Mouse (Mus musculus) hindbrain, embryonic 16.5 days (tissue): ENCODE data around the gene Ncl. TPM values are rescaled to one million over a fixed set of nuclear protein-coding genes. Genes with fewer than 3 reads are reported as not detected.

Experiments used
- ATAC-seq: fragments of 200-750 bp; cut with Nextera tagmentation; 2 replicates; pipeline ENCODE4 v1.8.0; 2017; ENCODE audit warnings: moderate TSS enrichment, moderate library complexity
- H3K27ac ChIP-seq: fragments of 300-500 bp; sonication (generic); 2 replicates; pipeline ENCODE4 v1.5.1; 2014; ENCODE audit warnings: low read depth, mild to moderate bottlenecking, control low read depth, low read length, moderate library complexity
- H3K27me3 ChIP-seq: fragments of 300-500 bp; sonication (generic); replicated peaks from 2 replicates; pipeline ENCODE4 v1.6.1; 2014; ENCODE audit warnings: low read length; ENCODE audit not compliant: control insufficient read depth, insufficient read depth
- H3K36me3 ChIP-seq: fragments of 300-500 bp; sonication (generic); 2 replicates; pipeline ENCODE4 v1.6.1; 2014; ENCODE audit warnings: mild to moderate bottlenecking, low read length, moderate library complexity, mixed read lengths; ENCODE audit not compliant: control insufficient read depth, insufficient read depth
- H3K4me1 ChIP-seq: fragments of 300-500 bp; sonication (generic); 2 replicates; pipeline ENCODE4 v1.6.1; 2014; ENCODE audit warnings: low read depth, low read length; ENCODE audit not compliant: control insufficient read depth, insufficient read depth
- H3K4me2 ChIP-seq: fragments of 300-500 bp; sonication (generic); 2 replicates; pipeline ENCODE4 v1.6.1; 2014; ENCODE audit warnings: mild to moderate bottlenecking, low read length, control low read depth, moderate library complexity
- H3K4me3 ChIP-seq: fragments of 300-500 bp; sonication (generic); 2 replicates; pipeline ENCODE4 v1.5.1; 2014; ENCODE audit warnings: mild to moderate bottlenecking, low read length, control low read depth, moderate library complexity
- H3K9ac ChIP-seq: fragments of 300-500 bp; sonication (generic); 2 replicates; pipeline ENCODE4 v1.6.1; 2014; ENCODE audit warnings: low read depth, mild to moderate bottlenecking, control low read depth, low read length, moderate library complexity
- H3K9me3 ChIP-seq: fragments of 300-500 bp; sonication (generic); 2 replicates; pipeline ENCODE4 v1.6.1; 2014; ENCODE audit warnings: mild to moderate bottlenecking, low read length, moderate library complexity; ENCODE audit not compliant: control insufficient read depth
- WGBS: fragments of 180-500 bp; shearing (Covaris S2); extraction: QIAGEN DNeasy Blood & Tissue Kit; methylation state at CpG from one replicate; pipeline ENCODE4 v1.1.7; 2014; 5-methylcytosine and 5-hydroxymethylcytosine counted together
- polyA plus RNA-seq: library from polyadenylated mRNA; unstranded; fragments of >200 nt; fragmentation: Nextera tagmentation; extraction: Ambion mirVana; gene quantifications from 2 replicates; pipeline ENCODE4 v1.2.1, GENCODE M21; 2015

Ncl gene
- polyA plus RNA-seq, 1 experiment from 2014 or later, result 205 TPM

- no peaks in the 10 kb centered on the region for H3K27me3 ChIP-seq
- 87% methylated on average over 3 of the region's 3 CpGs for WGBS
- no peak for ATAC-seq
- H3K36me3 ChIP-seq, result peaks cover 43% of the 10 kb centered on the region
- no peak overlapping the region for H3K4me3 ChIP-seq
- no peaks in the 10 kb centered on the region for H3K4me1 ChIP-seq
- H3K27ac ChIP-seq, result no peak overlapping the region
- H3K9me3 ChIP-seq, result no peaks in the 10 kb centered on the region
- H3K4me2 ChIP-seq, result no peak overlapping the region
- no peak overlapping the region for H3K9ac ChIP-seq
These were observed 10.0 kb downstream of the Ncl start for GRCm38 (mm10) chr1:86349201-86349600.

- Histone ChIP-seq H3K36me3 (peaks cover 39% of the 10 kb centered on the region), H3K4me1 (no peaks in the 10 kb centered on the region), H3K9ac (no peak overlapping the region), H3K4me3 (no peak overlapping the region), H3K4me2 (no peak overlapping the region), H3K27ac (no peak overlapping the region), H3K27me3 (no peaks in the 10 kb centered on the region), H3K9me3 (no peaks in the 10 kb centered on the region)
- no peak for ATAC-seq
- WGBS, result 67% methylated on average over 4 of the region's 4 CpGs
These were observed 10.4 kb downstream of the Ncl start for GRCm38 (mm10) chr1:86348801-86349200.

DNA sequence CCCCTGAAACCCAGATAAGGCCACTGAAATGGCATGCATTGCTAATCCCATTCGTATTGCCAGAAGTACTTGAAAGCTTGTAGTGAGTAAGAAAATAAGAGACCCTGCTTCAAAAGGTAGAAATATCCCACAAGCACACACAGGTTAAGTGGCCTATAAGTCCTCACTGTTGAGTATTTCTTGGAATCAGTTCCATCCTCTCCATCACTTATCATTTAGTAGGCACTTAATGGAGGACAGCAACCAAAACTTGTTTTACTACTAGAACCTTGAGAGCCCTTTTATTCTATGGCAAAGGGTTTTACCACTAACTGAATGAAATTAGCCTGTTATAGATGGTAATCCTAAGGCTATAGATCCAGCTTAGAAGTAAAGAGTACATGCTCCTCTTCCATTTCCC is 11.1 kb downstream of the Ncl start:
- Histone ChIP-seq H3K36me3 (peaks cover 33% of the 10 kb centered on the region), H3K9me3 (no peaks in the 10 kb centered on the region), H3K27ac (no peak overlapping the region), H3K27me3 (no peaks in the 10 kb centered on the region), H3K4me1 (no peaks in the 10 kb centered on the region), H3K4me3 (no peak overlapping the region), H3K9ac (no peak overlapping the region), H3K4me2 (no peak overlapping the region)
- no peak for ATAC-seq
- 76% methylated on average over 1 of the region's 1 CpGs for WGBS

GRCm38 (mm10) chr1:86347716-86348045 is 11.5 kb downstream of the Ncl start:
- H3K4me1 ChIP-seq, result no peaks in the 10 kb centered on the region
- H3K36me3 ChIP-seq, result peaks cover 31% of the 10 kb centered on the region
- no peak overlapping the region for H3K27ac ChIP-seq
- ATAC-seq, result no peak
- H3K9me3 ChIP-seq, result no peaks in the 10 kb centered on the region
- no peak overlapping the region for H3K4me2 ChIP-seq
- H3K9ac ChIP-seq, result no peak overlapping the region
- no peaks in the 10 kb centered on the region for H3K27me3 ChIP-seq
- H3K4me3 ChIP-seq, result no peak overlapping the region
- 42% methylated on average over 1 of the region's 1 CpGs for WGBS

DNA sequence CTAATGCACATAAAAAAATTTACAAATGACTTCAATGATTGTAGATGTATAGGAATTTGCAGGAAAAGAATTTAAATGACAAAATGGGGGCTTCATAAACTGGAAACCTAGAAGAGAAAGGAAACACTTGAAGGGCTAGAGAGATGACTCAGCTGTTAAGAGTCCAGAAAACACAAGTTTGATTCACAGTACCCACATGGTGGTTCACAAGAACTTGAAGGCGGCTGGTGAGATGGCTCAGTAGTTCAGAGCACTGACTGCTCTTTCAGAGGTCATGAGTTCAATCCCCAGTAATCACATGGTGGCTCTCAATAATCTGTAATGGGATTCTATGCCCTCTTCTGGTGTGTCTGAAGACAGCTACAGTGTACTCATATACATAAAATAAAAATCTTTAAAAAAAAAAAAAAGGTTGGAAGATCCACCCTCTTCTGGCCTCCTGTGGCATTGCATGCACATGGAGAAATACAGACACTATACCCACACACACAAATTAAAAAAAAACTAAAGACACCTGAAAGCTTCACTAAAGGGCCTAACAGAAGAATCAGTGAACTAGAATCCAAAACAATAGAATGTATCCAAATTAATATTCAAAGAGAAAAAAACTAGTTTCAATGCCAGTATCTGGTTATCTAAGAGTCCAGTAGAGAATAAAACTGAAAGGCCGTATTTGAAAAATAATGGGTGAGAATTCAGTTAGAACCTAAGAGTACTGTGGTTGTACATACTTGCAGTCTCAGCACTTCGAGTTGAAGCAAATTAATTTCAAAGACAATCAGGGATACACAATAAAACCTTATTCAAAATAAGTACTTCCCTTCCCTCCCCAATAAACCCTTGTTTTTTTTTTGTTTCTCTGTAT is 12.1 kb downstream of the Ncl start:
- WGBS, result 88% methylated on average over 3 of the region's 3 CpGs
- Histone ChIP-seq H3K4me2 (no peak overlapping the region), H3K9me3 (no peaks in the 10 kb centered on the region), H3K27ac (no peak overlapping the region), H3K4me1 (no peaks in the 10 kb centered on the region), H3K36me3 (peaks cover 26% of the 10 kb centered on the region), H3K27me3 (no peaks in the 10 kb centered on the region), H3K9ac (no peak overlapping the region), H3K4me3 (no peak overlapping the region)
- no peak for ATAC-seq

- 88% methylated on average over 4 of the region's 4 CpGs for WGBS
These were observed 13.2 kb downstream of the Ncl start for GRCm38 (mm10) chr1:86345956-86346355.

DNA sequence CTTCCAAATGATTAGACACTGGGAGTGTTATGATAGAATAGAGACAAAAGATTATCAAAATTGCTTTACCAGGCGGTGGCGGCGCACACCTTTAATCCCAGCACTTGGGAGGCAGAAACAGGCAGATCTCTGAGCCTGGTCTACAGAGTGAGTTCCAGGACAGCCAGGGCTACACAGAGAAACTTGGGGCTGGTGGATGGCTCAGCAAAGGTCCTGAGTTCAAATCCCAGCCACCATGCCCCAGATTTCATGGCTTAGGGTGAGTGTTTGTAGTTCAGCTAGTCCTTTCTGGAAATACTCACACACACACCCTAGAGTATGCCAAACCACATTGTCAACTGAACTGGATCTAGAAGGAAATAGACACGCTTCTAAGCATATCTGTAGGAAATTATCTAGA is 14.1 kb downstream of the Ncl start:
- peaks cover 8% of the 10 kb centered on the region for H3K36me3 ChIP-seq
- no peak overlapping the region for H3K4me3 ChIP-seq
- no peak overlapping the region for H3K4me2 ChIP-seq
- WGBS, result 98% methylated on average over 4 of the region's 4 CpGs
- no peaks in the 10 kb centered on the region for H3K4me1 ChIP-seq
- no peak overlapping the region for H3K9ac ChIP-seq
- H3K27me3 ChIP-seq, result no peaks in the 10 kb centered on the region
- no peak for ATAC-seq
- H3K27ac ChIP-seq, result no peak overlapping the region
- H3K9me3 ChIP-seq, result no peaks in the 10 kb centered on the region

More at GRCm38 (mm10) chr1:86345956-86346355, 13.2 kb downstream of the Ncl start:
- no peak overlapping the region for H3K9ac ChIP-seq
- H3K27ac ChIP-seq, result no peak overlapping the region
- no peak overlapping the region for H3K4me2 ChIP-seq
- no peak overlapping the region for H3K4me3 ChIP-seq
- peaks cover 15% of the 10 kb centered on the region for H3K36me3 ChIP-seq
- H3K4me1 ChIP-seq, result no peaks in the 10 kb centered on the region
- no peaks in the 10 kb centered on the region for H3K27me3 ChIP-seq
- no peak for ATAC-seq
- no peaks in the 10 kb centered on the region for H3K9me3 ChIP-seq

DNA sequence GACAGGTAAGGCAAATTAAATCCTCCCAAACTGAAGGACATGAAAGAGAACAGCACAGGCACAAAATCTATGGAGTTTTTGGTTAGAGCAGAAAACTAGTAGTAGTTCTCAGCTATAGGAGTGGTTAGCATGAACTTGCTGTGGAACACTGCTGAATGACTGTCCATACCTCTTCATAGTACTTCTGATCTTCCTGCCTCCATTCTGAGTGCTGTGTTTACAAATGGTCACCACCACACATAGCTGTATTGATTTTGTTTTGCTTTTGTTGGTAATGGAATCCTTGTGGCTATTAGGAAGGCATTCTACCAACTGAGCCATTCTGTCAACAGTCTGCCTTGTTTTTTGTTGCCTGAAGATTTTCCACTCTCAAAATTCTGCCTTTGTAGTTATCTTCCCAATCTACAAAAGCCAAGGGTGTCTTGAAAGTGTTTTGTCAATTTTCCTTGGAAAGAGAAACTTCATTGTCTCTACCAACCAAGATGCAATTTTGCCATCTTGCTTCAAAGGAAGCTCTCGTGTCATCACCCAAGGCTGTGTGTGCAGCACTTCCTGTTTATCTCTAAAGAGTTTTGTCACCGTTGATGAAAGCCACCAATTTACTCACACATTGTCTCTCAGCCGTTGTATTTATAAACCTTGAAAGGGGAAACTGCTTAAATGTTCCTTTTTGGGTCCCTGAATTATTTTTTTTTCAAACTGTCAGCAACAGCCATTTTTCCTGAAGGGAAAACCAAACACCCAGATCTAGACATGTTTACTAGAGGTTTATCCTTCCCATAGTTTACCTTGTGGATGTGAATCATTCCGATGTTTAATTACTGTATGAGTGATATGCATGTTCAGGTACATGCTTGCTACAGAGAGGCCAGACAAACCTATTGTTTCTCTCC is 15.0 kb downstream of the Ncl start:
- no peaks in the 10 kb centered on the region for H3K4me1 ChIP-seq
- H3K27me3 ChIP-seq, result no peaks in the 10 kb centered on the region
- WGBS, result 79% methylated on average over 4 of the region's 4 CpGs
- no peaks in the 10 kb centered on the region for H3K9me3 ChIP-seq
- H3K4me3 ChIP-seq, result no peak overlapping the region
- no peak overlapping the region for H3K27ac ChIP-seq
- H3K9ac ChIP-seq, result no peak overlapping the region
- peaks cover 4% of the 10 kb centered on the region for H3K36me3 ChIP-seq
- no peak overlapping the region for H3K4me2 ChIP-seq
- no peak for ATAC-seq

DNA sequence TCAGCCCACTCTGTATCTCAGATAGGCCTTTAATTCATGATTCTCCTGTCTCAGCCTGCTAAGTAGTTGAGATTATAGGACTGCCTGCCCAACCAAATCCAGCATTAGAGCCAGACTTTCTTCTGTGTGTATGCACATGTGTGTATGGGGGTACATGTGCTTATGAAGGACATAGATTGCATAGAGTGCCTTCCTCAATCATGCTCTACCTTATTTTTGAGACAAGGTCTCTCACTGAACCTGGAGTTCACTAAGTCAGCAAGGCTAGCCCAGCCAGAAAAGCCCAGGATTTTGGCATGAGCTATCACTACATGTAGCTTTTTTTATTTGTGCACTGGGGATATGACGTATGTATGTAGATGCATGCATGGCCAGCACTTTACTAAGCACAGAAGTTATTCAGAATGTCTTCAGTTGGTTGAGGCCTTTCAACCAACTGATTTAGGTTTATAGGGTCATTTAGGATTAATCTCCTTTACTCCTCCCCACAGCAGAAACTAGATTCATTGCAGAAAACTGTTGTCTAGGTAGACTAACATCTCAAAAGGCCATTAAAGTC is 16.0 kb downstream of the Ncl start:
- Histone ChIP-seq H3K9ac (no peak overlapping the region), H3K27me3 (no peaks in the 10 kb centered on the region), H3K27ac (no peak overlapping the region), H3K4me2 (no peak overlapping the region), H3K9me3 (no peaks in the 10 kb centered on the region), H3K36me3 (no peaks in the 10 kb centered on the region), H3K4me3 (no peak overlapping the region), H3K4me1 (no peaks in the 10 kb centered on the region)
- 96% methylated on average over 1 of the region's 1 CpGs for WGBS
- ATAC-seq, result no peak
